Mouse (Mus musculus) brain, embryonic 14.5 days (tissue): ENCODE measurements at regions not wholly inside any gene's neighbourhood (a gene's known extent, or its start where the extent isn't known, plus 50 kb on each side); places are given as distances from the start of the nearest gene placed in this dataset.

Experiments
- CTCF ChIP-seq: fragments of 200-500 bp; IDR thresholded peaks from 2 replicates; pipeline ENCODE4 v1.5.1; 2012; ENCODE audit warnings: inconsistent platforms, mild to moderate bottlenecking, moderate library complexity, borderline replicate concordance; ENCODE audit not compliant: insufficient read depth, insufficient read length; ENCODE audit errors: extremely low read depth
- POLR2A ChIP-seq: fragments of 200-500 bp; IDR thresholded peaks from 2 replicates; pipeline ENCODE4 v1.6.1; 2012; ENCODE audit warnings: mild to moderate bottlenecking, inconsistent platforms, borderline replicate concordance; ENCODE audit not compliant: poor library complexity, insufficient read depth, insufficient read length, severe bottlenecking; ENCODE audit errors: extremely low read depth

DNA sequence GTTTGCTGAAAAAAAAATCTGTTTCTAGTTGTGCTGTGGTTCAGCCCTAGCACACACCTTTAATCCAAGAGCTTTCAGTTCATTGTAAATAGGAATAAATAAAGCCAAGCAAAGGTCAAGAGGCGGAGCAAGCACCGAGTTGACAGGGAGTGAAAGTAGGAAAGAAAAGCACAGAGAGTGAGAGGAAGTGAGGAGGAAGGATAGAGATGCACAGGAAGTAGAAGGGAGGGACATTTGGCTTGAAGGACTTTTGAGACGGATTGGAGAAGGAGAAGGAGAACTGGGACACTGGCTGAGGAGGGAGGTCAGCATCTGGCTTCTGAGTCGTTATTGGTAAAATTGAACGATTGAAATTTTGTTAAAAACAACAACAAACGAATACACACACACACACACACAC, 402.0 kb upstream of the Igfbp7 start:
- no peak for TF ChIP-seq CTCF
- no peak for TF ChIP-seq POLR2A
